Mouse (Mus musculus) ovary, postnatal 10 days (tissue): ENCODE measurements around the gene C1qa.

Experiments
- DNase-seq: peaks from one replicate; pipeline ENCODE4 v3.0.0; 2022; ENCODE audit warnings: low spot score

C1qa gene

DNA sequence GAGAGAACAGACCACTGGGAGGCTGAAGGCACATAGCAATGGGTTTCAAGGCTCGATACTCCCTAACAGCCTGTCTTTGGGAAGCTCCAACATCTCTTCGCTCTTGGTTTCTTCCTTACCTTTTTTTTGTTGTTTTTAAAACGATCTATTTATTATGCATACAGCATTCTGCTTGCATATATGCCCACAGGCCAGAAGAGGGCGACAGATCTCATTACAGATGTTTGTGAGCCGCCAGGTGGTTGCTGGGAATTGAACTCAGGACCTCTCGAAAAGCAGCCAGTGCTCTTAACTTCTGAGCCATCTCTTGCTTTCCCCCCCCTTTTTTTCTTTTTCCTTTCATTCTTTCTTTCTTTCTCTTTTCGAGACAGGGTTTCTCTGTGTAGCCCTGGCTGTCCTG lies 551 bp upstream of the C1qa start:
- no peak for DNase-seq

DNA sequence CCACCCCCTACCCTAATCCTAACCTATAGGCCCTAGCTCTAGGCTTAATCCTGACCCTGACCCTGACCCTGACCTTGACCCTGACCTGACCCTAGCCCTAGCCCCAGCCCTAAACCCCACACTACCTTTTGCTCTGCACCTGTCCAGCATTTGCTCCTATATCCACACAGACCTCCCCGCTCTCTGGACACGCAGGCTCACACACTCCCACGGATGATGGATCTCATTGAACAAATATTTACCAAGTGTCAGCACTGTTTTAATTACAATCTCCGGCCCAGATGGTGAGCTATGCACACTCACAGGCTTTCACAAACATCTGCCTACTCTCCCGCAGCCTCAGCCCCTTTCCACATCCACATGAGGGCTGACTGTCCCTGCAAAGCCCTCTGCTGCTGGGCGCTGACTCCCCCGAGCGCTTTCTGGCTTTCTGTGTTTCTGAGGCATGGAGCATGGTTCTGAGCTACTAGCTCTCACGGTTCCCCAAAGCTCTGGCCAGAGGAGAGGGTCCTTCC lies 462 bp downstream of the C1qa start:
- no peak for DNase-seq

DNA sequence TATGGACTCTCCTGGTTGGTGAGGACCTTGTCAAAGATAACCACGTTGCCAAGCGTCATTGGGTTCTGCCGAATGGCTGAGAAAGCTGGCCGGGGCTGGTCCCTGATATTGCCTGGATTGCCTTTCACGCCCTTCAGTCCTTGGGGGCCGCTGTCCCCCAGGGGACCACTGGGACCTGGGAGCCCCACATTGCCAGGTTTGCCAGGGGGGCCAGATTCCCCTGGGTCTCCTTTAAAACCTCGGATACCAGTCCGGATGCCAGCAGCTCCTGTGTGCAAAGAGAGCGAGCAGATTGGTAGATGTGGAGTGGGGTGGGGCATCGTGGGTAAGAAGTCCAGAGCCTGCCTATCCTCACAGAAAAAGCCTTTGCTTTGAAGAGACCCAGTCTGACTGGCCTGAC lies 2.1 kb downstream of the C1qa start:
- DNase-seq: no peak

DNA sequence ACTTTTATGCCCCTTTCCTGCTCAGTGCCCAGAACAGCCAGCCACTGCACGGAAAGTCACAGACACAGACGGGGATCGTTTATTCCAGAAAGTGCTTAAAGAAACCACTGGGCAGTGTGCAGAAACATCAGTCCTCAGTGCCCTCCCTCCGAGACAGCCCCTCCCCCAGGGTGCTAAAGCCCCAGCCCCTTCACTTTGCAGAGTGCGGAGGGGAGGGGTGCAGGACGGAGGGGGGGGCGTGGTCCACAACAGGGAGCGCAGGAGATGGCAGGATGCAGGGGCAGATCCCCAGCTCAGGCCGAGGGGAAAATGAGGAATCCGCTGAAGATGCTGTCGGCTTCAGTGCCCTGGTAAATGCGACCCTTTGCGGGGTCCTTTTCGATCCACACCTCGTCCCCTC lies 2.7 kb downstream of the C1qa start:
- no peak for DNase-seq

DNA sequence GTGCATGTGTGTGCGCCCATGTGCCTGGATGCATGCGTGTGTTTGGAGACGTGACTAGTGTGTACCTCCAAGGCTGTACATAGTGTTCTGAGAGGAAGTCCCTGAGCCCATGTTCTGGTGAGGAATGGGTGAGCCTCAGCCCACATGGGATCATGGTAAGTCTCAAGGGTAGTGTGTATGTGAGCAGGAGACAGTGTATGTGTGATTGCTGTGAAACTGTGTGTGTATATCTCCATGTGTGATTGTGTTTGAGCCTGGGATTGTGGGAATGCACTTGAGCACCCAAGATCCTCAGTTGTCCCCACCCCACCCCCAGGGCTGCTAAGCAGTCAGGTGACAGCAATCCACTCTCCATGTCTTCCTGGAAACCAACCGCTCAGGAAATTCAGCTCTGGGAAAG lies 3.8 kb downstream of the C1qa start:
- DNase-seq: no peak

DNA sequence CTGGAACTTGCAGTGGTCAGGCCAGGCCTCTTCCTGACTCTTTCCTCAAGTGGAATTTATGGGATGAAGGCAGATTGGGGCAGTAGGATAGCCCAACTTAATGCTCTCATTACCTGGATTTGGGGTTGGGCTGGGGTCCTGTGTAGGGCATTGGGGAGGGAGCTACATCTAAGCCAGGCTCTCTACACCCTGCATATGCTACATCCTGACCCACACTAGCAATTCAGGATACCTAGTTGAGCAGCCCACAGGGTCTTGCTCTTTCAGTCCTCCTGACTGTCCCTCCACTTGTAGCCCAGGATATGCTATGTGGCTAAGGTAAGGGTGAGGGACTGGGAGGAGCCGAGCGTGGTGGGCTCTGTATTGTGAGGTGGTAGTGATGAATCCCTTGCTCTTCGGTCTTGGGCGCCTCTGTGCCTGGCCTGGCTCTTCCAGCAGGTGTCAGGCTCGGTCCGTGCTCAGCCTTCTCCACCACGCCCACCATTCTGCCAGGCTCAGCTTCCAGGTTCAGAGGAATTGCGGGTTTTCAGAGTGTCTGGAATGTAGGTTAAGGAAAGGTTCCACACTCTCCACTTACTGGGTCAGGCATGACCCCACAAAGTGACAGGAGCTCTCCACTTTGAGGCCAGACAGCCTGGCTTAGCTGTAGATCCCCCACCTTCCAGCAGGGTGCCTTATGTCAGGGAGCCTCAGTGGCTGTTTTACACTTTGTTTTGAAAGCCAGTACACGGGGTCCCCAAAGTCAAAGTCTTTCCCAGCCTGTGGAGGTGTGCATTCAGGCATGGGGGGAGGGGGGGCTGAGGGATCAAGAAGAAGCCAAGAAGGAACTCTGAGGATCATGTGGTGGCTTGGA lies 4.7 kb downstream of the C1qa start:
- no peak for DNase-seq

DNA sequence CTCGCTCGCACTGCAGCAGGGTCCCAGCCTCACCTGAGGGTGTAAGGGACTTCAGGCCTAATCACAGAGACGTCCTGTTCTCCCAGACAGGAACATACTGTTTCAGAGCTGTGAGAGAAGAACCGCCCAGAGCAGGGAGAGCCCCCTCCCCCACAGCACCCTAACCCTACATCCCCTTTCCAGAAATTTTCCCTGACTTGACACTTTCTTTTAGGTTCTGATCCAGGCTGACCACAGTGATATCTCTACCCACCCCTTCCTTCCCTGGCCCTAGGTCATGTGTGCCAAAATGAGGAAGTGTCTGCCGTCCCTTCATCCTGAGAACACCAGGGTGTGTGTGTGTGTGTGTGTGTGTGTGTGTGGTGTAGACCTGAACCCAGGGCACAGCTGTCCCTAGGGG lies 5.8 kb downstream of the C1qa start, which contains the start of gene C1qc:
C1qc (minus strand) TSS at position 255 of the 400 bp plus-strand sequence.
- no peak for DNase-seq

DNA sequence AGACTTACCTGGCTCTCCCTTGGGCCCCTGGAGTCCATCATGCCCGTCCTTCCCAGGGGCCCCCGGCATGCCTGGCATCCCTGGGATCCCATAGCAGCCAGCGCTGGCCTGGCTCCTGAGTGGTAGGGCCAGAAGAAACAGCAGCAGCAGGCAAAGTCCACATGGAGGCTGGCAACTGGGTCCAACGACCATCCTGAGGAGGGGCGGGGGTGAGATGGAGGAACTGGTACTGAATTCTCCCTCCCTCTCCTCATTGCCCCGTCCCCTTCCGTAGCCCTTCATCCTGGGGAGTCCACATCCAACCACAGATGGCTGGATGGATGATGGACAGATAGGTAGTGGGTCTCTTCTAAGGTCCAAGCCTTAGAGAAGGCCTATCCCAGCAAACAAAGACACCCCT lies 6.2 kb downstream of the C1qa start:
- no peak for DNase-seq

DNA sequence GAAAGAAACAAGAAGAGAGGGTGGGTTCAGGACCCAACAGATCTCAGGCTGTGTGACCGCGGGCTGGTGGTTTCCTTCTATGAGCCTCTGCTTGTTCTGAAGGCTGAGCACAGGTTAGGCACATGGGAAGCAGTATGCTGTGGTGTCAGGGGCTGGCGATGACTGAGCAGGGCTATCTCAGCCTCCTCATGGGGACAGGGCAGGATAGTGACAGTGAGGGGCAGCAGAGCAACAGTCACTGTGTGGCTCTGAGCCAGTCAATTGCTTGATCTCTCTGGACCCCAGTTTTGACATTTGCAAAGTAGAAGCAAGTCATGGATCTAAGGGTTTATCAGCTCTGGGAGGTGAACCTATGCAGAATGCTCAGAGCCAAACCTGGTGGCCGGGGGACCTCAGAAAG lies 7.5 kb downstream of the C1qa start:
- no peak for DNase-seq

DNA sequence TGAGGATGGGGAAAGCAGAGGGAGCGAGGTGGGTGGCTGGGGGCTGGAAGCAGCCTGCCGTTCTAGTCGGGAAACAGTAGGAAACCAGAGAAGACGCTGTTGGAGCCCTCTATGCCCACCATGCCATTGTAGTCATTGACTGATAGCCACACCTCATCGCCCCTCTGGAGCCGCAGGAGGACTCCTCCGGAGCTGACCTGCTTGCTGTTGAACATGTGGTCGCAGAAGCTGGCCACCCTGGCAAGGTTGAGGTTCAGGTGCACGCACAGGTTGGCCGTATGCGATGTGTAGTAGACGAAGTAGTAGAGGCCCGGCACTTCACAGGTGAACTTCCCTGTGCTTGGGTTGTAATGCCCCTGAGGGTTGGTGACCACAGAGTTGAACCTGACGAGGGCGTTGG lies 8.6 kb downstream of the C1qa start:
- no peak for DNase-seq

DNA sequence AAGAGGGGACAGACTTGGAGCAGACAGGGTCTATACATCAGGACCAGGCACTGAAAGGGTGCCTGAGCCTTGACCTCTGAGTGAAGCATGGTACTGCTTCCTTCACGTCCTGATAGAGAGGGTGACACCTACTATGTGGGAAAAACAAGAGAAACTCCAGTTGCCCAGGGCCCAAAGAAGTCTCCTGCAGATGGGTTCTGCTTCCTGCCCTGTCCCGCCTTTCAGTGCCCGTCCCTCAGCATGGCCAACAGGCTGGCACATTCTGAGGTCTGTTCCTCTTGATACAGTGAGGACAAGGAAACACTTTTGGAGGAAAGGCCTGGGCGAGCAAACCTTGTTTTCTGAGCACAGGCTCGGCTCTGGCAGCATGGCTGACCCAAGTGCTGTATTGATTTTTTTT lies 10.9 kb downstream of the C1qa start:
- DNase-seq: no peak

DNA sequence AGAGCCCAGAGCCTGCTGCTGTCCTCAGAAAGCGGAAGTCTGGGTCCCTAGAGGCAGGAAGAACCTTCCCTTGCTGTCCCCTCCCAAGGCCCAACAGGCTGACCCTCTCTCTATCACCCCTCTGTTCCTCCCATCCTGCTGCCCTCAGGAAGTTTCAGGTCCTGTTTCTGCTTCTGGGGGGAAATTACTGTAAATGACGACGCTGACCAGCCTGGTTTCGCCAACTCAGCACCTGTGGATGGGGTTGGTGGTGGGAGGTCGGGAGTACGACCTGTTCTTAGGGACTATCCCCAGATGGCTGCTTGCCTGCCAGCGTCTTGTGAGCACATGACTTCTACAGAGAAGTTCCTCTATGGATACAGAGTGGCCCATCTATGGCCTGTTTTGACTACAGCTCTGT lies 12.5 kb downstream of the C1qa start, which contains the start of gene C1qb:
C1qb (minus strand) TSS at position 87 of the 400 bp plus-strand sequence.
- DNase-seq: no peak

DNA sequence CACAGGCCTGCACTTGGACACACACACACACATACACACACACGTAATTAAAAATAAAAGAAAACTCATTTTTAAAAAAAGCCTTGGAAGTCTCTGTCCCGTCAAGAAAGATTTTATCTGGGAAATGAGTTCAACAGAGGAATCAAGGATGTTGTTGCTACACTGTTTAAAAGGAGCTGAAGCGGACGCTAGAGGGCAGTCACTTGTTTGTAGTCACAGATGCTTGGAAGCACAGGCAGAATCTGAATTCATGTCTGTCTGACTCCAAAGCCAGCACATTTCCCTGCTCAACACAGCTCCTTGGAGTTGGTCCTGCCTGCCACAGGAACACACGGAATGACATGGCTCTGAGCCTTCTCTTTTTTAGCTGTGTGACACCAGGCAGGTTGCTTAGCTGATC lies 20.0 kb downstream of the C1qa start:
- no peak for DNase-seq

DNA sequence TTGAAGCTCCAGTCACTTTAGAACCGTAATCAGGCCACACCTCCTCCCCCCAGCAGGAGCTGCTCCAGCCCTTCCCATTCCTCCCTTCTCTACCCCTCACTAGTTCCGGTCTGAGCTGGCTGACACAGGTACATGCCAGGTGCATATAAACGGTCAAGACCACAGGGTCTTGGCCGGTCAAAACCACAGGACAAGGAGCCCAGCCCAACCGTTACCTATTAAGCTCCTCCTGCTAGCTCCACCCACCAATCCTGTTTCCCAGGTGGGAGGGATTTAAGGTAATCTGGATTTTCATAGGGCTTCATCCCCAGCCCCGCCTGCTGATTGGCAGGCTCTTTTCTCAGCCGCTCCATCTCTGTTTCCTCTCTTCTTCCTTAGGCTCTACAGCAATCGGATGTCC lies 20.4 kb downstream of the C1qa start:
- no peak for DNase-seq

DNA sequence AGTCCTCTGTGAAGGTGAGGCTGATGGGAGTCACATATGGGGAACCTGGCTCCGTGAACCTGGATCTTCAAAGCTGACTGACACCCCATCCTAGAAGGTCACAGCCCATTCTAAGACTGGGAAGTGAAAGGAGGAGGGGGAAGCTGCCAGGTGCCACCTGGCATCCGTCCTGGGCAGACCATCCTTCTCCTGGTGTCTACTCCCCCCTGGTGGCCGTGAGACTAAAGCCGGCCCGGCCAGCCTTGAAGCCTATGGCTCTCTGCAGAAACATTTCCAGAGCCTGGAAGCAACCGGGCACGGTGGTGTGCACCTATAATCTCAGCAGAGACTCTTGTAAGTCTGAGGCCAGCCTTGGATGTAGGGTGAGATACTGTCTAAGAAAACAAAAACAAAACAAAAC lies 21.6 kb downstream of the C1qa start:
- DNase-seq: peak; percentile 16

DNA sequence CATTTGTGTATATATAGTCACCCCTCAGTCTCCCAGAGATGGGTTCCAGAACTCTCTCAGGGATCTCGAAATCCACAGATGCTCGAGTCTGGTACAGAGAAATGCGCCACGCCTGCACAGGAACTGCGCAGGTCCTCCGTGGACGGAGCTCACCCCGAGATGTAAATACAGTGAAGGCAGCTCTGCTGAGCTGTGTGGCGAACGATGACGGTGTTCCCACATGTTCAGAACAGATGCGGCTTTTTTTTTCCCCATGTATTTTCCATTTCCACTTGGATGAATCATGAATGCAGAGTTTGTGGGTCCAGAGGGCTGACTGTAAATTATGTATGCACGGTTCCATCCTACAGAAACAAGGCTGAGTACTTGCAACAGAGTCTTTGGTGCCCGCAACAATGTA lies 23.6 kb downstream of the C1qa start:
- DNase-seq: no peak

DNA sequence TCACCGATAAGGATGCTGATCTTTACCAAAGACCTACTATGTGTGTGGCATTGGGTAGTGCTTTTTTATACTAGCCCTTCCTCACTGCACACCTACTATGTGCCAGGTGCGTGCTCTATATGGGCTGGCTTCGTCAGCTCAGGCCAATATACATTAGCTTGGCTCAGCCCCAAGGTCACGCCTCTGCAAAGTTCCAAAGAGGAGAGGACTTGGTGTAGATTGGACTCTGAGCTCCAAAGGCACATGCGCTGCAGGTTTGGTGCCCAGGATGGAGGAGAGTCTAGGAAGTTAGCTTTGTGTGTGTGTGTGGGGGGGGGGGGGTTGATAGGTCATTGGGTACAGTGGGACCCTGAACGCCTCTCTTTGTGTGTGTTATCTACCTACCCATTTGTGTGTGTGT lies 30.2 kb downstream of the C1qa start:
- DNase-seq: no peak

DNA sequence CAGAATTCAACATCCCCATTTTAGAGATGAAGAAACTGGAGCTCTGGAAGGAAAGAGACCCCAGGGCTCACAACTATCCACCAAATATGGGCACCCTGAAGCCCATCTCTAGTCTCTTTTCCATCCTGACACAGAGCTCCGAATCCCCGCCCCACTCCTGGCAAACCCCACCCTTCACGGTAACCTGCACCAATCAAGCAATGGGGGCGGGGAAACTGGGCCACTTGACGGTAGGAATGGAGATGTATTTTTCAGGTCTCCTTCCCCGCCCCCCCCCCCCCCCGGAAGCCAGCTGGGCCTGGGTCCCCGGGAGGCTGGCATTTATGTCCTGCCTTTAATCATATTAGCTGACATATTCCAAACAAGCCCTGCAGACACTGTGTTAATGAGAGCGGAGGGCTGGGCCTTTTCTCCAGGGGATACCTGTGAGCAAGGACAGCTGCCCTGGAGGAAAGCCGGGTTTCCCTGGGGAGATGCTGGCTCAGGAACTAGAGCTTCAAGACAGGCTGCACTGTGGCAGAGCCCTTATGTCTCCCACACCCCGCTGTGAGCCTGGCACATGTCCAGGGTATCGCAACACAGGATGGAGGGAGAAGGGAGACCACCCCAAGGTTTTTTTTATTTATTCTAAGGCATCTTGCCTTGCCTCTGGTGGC lies 30.8 kb downstream of the C1qa start:
- DNase-seq: no peak

DNA sequence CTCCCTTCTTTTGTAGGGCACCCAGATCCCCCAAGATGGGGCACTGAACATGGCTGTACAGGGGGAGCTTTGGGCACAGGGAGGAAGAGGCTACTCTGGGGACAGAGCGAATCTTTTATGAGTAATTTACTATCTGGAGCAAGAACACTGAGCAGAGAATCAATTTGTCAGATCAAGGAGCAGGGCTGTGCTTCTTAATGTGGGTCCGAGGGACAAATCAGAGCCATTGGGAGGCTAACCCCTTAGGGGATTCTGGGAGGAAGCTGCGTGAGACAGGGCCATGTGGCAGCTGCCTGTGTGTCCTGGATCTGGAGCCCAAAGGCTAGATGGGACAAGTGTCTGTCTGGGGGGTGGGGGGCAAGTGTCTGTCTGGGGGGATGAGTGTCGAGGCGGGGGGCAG lies 33.1 kb downstream of the C1qa start:
- no peak for DNase-seq

DNA sequence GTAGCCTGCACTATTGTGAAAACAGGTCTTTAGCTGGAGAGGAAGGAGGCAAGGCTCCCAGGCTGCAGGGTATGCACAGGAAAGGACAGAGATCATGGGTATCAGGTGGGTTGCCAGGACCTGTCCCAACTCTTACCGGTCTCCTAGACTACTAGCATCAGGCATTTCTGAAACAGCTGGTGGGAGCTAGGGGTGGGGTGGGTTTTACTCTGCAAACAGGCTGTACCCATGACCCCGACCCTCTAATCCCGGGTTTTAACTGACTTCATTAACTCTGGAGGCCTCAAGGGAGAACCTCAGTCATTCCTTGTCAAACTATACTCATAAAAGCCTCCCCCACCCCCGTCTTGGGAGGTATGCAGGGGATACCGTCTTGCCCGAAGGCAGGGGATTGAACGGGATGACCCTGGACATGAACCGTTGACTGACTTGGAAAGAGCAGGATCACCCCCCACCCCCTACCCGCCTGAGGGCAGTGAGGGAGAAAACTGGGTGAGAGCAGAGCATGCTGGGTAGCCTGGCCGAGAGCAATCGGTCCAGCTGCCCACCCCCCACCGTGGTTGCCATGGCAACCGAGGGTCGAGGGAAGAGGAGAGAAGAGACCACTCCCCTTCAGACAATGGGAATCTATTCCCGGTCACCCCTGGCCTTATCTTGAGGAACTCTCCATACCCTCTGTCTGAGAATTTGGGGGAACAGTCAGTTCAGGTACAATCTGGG lies 33.7 kb downstream of the C1qa start:
- DNase-seq: no peak

DNA sequence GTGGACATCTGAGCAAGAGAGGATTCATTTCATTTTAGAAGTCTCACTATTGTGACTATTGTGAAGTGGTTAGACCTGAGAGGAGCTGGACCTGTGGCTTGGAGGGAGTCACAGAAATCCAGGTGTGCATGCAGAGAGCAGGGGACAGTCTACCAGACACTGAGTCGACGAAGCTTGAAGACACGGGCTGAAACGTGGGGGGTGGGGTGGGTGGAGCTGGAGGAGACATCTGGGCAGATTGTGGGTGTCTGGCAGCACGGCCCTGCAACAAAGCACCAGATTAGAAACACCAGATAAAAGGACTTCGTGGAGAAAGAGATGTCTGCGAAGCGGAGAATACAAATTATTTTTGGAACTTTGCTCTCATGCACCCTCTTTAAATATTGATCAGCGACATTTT lies 35.1 kb downstream of the C1qa start:
- no peak for DNase-seq

DNA sequence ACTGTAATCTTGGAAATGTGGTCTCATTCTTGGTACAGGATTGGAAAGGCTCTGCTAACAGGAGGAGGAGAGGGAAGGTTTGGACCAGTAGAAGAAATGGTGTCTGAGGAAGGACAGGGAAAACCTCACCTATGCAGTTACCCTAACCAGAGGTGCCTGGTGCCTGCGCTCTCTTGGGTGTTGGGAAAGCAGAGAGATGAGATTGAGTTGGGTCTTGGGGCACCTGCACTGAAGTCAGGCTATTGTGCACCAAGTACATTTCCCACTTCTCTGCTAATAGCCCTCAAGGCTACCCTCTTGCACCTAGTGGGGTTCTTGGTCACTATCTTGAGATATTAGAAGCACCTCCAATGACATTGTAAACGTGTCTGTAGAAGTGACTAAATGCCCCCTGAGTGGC lies 36.2 kb downstream of the C1qa start:
- DNase-seq: no peak

DNA sequence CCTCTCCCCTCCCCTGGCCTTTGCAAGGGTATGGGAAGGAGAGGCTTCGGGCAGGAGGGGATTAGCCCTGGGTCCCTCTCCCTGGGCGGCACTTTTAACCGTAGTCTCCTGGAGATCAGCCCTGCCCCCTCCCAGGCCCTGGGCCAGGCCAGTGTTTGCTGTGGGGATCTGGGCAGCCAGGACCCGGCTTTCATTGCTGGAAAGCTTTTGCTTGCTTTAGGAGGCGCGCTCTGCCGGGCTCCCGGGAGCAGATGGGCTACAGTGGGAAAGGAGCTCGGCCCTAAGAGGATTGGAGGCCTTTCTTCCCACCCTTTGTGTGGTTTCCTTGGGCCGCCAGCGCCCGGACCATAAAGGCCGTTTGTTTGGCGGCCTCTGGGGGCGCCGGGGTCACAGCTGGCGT lies 36.8 kb downstream of the C1qa start:
- DNase-seq: no peak
